Mouse (Mus musculus) left cerebral cortex, adult 8-10 months (tissue): ENCODE results near the gene Snrpa1. TPM values are rescaled to one million over a fixed set of nuclear protein-coding genes. Genes with fewer than 3 reads are reported as not detected.

Source experiments
- DNase-seq, 2 experiments: peaks; one replicate each; pipeline ENCODE4 v3.0.0; 2022; ENCODE audit warnings: low spot score in 2 of 2
- total RNA-seq, 4 experiments: library from RNA; stranded (reverse); gene quantifications; 2 replicates each; pipeline ENCODE4 v1.2.4; 2022

The Snrpa1 gene
- total RNA-seq, 4 experiments from 2014 or later, result 34.2 to 38.0 (median 35.9) TPM

- DNase-seq, result no peak
Measured at GRCm38 (mm10) chr7:66113561-66113960, 54.8 kb downstream of the Snrpa1 start.

- DNase-seq, result no peak
Measured at GRCm38 (mm10) chr7:66115821-66116343, 57.1 kb downstream of the Snrpa1 start.

GRCm38 (mm10) chr7:66116906-66117482, 58.2 kb downstream of the Snrpa1 start:
- no peak for DNase-seq

- DNase-seq, result no peak
Measured at GRCm38 (mm10) chr7:66118046-66118445, 59.2 kb downstream of the Snrpa1 start.

GRCm38 (mm10) chr7:66118796-66119195, 60.0 kb downstream of the Snrpa1 start:
- no peak for DNase-seq

- DNase-seq, result no peak
Measured at GRCm38 (mm10) chr7:66120139-66120538, 61.3 kb downstream of the Snrpa1 start.

- DNase-seq, result no peak
Measured at GRCm38 (mm10) chr7:66120702-66121396, 62.0 kb downstream of the Snrpa1 start.

Other genes with a start within 250 kb of the Snrpa1 start
- gene Pcsk6, start 197.3 kb upstream of the Snrpa1 start, total RNA-seq, result 10 to 100 TPM; 12.7 to 16.1 (median 15.1) TPM
- gene Gm45213, start 15.4 kb upstream of the Snrpa1 start, total RNA-seq, result not detected
- 10 to 100 TPM; 42.7 to 51.4 (median 46.5) TPM for gene Selenos, start 20.6 kb downstream of the Snrpa1 start, total RNA-seq
- 10 to 100 TPM; 15.5 to 17.3 (median 16.6) TPM for gene Chsy1, start 50.5 kb downstream of the Snrpa1 start, total RNA-seq